Mouse (Mus musculus): ENCODE results near the gene Tfip11. TPM values are rescaled to one million over a fixed set of nuclear protein-coding genes. Genes with fewer than 3 reads are reported as not detected.

The Tfip11 gene
- polyA plus RNA-seq, 1 experiment from 2014 or later, result 34.7 TPM

GRCm38 (mm10) chr5:112381154-112381553 lies 55.0 kb downstream of the Tfip11 start:
- H3K27me3 ChIP-seq (replicated peaks; ENCODE audit: control insufficient read depth, insufficient read depth, low read length), result no peaks in the 10 kb centered on the region
- H3K4me2 ChIP-seq (ENCODE audit: low read length), result no peak overlapping the region
- no peak overlapping the region for H3K9ac ChIP-seq (replicated peaks; ENCODE audit: low read depth, low read length)
- 85% methylated on average over 11 of the region's 11 CpGs for WGBS
- H3K4me1 ChIP-seq (replicated peaks; ENCODE audit: control insufficient read depth, insufficient read depth, low read length), result peaks cover 12% of the 10 kb centered on the region
- H3K27ac ChIP-seq (ENCODE audit: low read length), result no peak overlapping the region
- no peaks in the 10 kb centered on the region for H3K9me3 ChIP-seq (ENCODE audit: control insufficient read depth, low read length)
- peaks cover 11% of the 10 kb centered on the region for H3K36me3 ChIP-seq (ENCODE audit: control insufficient read depth, insufficient read depth)
- no peak overlapping the region for H3K4me3 ChIP-seq (replicated peaks; ENCODE audit: low read length)
- no peak for ATAC-seq

- Histone ChIP-seq H3K4me2 (ENCODE audit: low read length) (no peak overlapping the region), H3K9me3 (ENCODE audit: control insufficient read depth, low read length) (no peaks in the 10 kb centered on the region), H3K4me1 (replicated peaks; ENCODE audit: control insufficient read depth, insufficient read depth, low read length) (peaks cover 12% of the 10 kb centered on the region), H3K27me3 (replicated peaks; ENCODE audit: control insufficient read depth, insufficient read depth, low read length) (no peaks in the 10 kb centered on the region), H3K27ac (ENCODE audit: low read length) (no peak overlapping the region), H3K4me3 (replicated peaks; ENCODE audit: low read length) (no peak overlapping the region), H3K36me3 (ENCODE audit: control insufficient read depth, insufficient read depth) (peaks cover 15% of the 10 kb centered on the region), H3K9ac (replicated peaks; ENCODE audit: low read depth, low read length) (no peak overlapping the region)
- ATAC-seq, result peak; percentile 14; the same call in 1 of the 2 replicates
- 59% methylated on average over 9 of the region's 9 CpGs for WGBS
These were observed 55.9 kb downstream of the Tfip11 start for GRCm38 (mm10) chr5:112382042-112382441.

GRCm38 (mm10) chr5:112382641-112383330 lies 56.6 kb downstream of the Tfip11 start:
- Histone ChIP-seq H3K4me1 (replicated peaks; ENCODE audit: control insufficient read depth, insufficient read depth, low read length) (peaks cover 12% of the 10 kb centered on the region), H3K9ac (replicated peaks; ENCODE audit: low read depth, low read length) (no peak overlapping the region), H3K27me3 (replicated peaks; ENCODE audit: control insufficient read depth, insufficient read depth, low read length) (no peaks in the 10 kb centered on the region), H3K9me3 (ENCODE audit: control insufficient read depth, low read length) (no peaks in the 10 kb centered on the region), H3K4me3 (replicated peaks; ENCODE audit: low read length) (no peak overlapping the region), H3K27ac (ENCODE audit: low read length) (no peak overlapping the region), H3K36me3 (ENCODE audit: control insufficient read depth, insufficient read depth) (peaks cover 18% of the 10 kb centered on the region), H3K4me2 (ENCODE audit: low read length) (no peak overlapping the region)
- peak; percentile 37; the same call in 1 of the 2 replicates for ATAC-seq
- WGBS, result 60% methylated on average over 16 of the region's 17 CpGs

GRCm38 (mm10) chr5:112384805-112385472 lies 58.8 kb downstream of the Tfip11 start:
- H3K9me3 ChIP-seq (ENCODE audit: control insufficient read depth, low read length), result no peaks in the 10 kb centered on the region
- peaks cover 22% of the 10 kb centered on the region for H3K36me3 ChIP-seq (ENCODE audit: control insufficient read depth, insufficient read depth)

GRCm38 (mm10) chr5:112385973-112386372 lies 59.8 kb downstream of the Tfip11 start:
- ATAC-seq, result no peak
- Histone ChIP-seq H3K27ac (ENCODE audit: low read length) (no peak overlapping the region), H3K9ac (replicated peaks; ENCODE audit: low read depth, low read length) (no peak overlapping the region), H3K27me3 (replicated peaks; ENCODE audit: control insufficient read depth, insufficient read depth, low read length) (no peaks in the 10 kb centered on the region), H3K4me1 (replicated peaks; ENCODE audit: control insufficient read depth, insufficient read depth, low read length) (peaks cover 29% of the 10 kb centered on the region), H3K4me3 (replicated peaks; ENCODE audit: low read length) (no peak overlapping the region), H3K9me3 (ENCODE audit: control insufficient read depth, low read length) (no peaks in the 10 kb centered on the region), H3K4me2 (ENCODE audit: low read length) (no peak overlapping the region), H3K36me3 (ENCODE audit: control insufficient read depth, insufficient read depth) (peaks cover 27% of the 10 kb centered on the region)
- WGBS, result 84% methylated on average over 2 of the region's 2 CpGs

More at GRCm38 (mm10) chr5:112384805-112385472, 58.8 kb downstream of the Tfip11 start:
- H3K27ac ChIP-seq (ENCODE audit: low read length), result no peak overlapping the region
- H3K27me3 ChIP-seq (replicated peaks; ENCODE audit: control insufficient read depth, insufficient read depth, low read length), result no peaks in the 10 kb centered on the region
- peaks cover 20% of the 10 kb centered on the region for H3K4me1 ChIP-seq (replicated peaks; ENCODE audit: control insufficient read depth, insufficient read depth, low read length)
- H3K9ac ChIP-seq (replicated peaks; ENCODE audit: low read depth, low read length), result no peak overlapping the region
- no peak overlapping the region for H3K4me2 ChIP-seq (ENCODE audit: low read length)
- no peak overlapping the region for H3K4me3 ChIP-seq (replicated peaks; ENCODE audit: low read length)
- 91% methylated on average over 13 of the region's 13 CpGs for WGBS
- no peak for ATAC-seq

Other genes starting within 250 kb of the Tfip11 start
- 0.75 and 1.4 TPM in 2 replicates for gene Cryba4, start 73.8 kb upstream of the Tfip11 start, polyA plus RNA-seq (2015; fragmentation: Nextera tagmentation; extraction: Ambion mirVana)
- 4.6 and 5.8 TPM in 2 replicates for gene Crybb1, start 70.5 kb upstream of the Tfip11 start, polyA plus RNA-seq (2015; fragmentation: Nextera tagmentation; extraction: Ambion mirVana)
- gene Tpst2, start 49.7 kb upstream of the Tfip11 start, polyA plus RNA-seq (2015; fragmentation: Nextera tagmentation; extraction: Ambion mirVana), result 27.9 and 30.2 TPM in 2 replicates
- gene Srrd, start 16.7 kb downstream of the Tfip11 start, polyA plus RNA-seq (2015; fragmentation: Nextera tagmentation; extraction: Ambion mirVana), result 52.6 and 62.5 TPM in 2 replicates
- gene Hps4, start 16.7 kb downstream of the Tfip11 start, polyA plus RNA-seq (2015; fragmentation: Nextera tagmentation; extraction: Ambion mirVana), result 30.1 and 37.6 TPM in 2 replicates
- 0.09 and 0.17 TPM in 2 replicates for gene Gm6583, start 29.7 kb downstream of the Tfip11 start, polyA plus RNA-seq (2015; fragmentation: Nextera tagmentation; extraction: Ambion mirVana)
- 41.1 and 43.8 TPM in 2 replicates for gene Asphd2, start 68.5 kb downstream of the Tfip11 start, polyA plus RNA-seq (2015; fragmentation: Nextera tagmentation; extraction: Ambion mirVana)
- 0.43 and 1.3 TPM in 2 replicates for gene Gm6588, start 123.1 kb downstream of the Tfip11 start, polyA plus RNA-seq (2015; fragmentation: Nextera tagmentation; extraction: Ambion mirVana)

Data from forebrain, embryonic 16.5 days (tissue).